Mouse (Mus musculus) megakaryocyte, embryonic 14.5 days (primary cell): ENCODE measurements around the gene Prrt3.

Source experiments
- FLI1 ChIP-seq: IDR thresholded peaks from 2 replicates; pipeline ENCODE4 v1.6.1; 2012; ENCODE audit warnings: low read length, inconsistent platforms, mixed read lengths
- GATA1 ChIP-seq: IDR thresholded peaks from 3 replicates; pipeline ENCODE4 v1.6.1; 2012; ENCODE audit warnings: mixed read lengths, low read length, inconsistent platforms, borderline replicate concordance

DNA sequence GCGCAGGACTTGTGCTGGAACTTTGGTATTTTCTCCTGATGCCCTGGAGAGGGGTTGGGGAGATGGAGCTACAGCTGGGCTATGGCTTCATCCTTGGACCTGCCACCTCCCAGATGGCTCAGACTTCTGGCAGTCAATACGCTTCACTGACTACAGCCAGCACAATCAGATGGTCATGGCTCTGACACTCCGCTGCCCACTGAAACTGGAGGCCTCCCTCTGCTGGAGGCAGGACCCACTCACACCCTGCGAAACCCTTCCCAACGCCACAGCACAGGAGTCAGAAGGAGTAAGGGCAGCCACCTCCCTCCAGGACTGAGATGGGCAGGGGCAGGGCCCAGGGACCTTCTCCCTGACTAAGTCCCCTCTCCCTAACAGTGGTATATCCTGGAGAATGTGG is 36.1 kb downstream of the Prrt3 start:
- TF ChIP-seq FLI1 (no peak), GATA1 (no peak)
